In the genomic region with DNA sequence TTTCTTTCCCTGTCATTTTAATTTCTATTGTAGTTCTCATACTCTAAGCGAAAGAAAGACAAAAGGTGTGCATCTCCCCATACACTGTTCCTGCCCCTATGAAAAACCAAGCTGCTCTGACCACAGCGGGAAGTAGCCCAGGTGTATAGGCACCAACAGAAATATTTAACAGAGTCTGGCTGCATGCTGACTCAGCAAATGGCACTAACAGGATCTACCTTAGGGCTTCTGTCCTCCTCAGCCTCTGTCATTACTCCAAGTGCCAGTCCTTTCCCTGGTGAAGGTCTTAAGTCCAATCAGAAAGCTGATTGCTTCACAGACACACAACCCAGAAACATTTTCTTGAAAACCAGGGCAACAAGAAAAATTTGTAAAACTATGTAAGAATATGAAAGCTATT, we compare ENCODE assay signal across 29 mouse cellular contexts.
"Had no signal": no experiment of that assay in that cellular context is flagged by ENCODE, and none has a peak within 500 bp of the region (broad histone marks: within the 10 kb centered on the region; RNA-seq: fewer than 3 reads in every experiment).

No protein-coding gene starts in this region.

- H3K9ac ChIP-seq: limb, embryonic 12.5 days; limb, embryonic 13.5 days; limb, embryonic 15.5 days; liver, embryonic 12.5 days; liver, embryonic 13.5 days; liver, embryonic 14.5 days; liver, embryonic 15.5 days; liver, postnatal 0 days; lung, embryonic 14.5 days; lung, embryonic 15.5 days; midbrain, embryonic 12.5 days; midbrain, embryonic 13.5 days; midbrain, embryonic 15.5 days had no signal

- H3K4me2 ChIP-seq: limb, embryonic 12.5 days; limb, embryonic 13.5 days; limb, embryonic 15.5 days; liver, embryonic 11.5 days; liver, embryonic 12.5 days; liver, embryonic 13.5 days; liver, embryonic 15.5 days; lung, embryonic 14.5 days; lung, embryonic 15.5 days; midbrain, embryonic 11.5 days; midbrain, embryonic 12.5 days; midbrain, embryonic 13.5 days; midbrain, embryonic 15.5 days had no signal

- H3K9me3 ChIP-seq: limb, embryonic 10.5 days; limb, embryonic 12.5 days; limb, embryonic 13.5 days; limb, embryonic 15.5 days; liver, embryonic 12.5 days; liver, embryonic 13.5 days; liver, embryonic 15.5 days; lung, embryonic 15.5 days; megakaryocyte, embryonic 14.5 days; midbrain, embryonic 10.5 days; midbrain, embryonic 12.5 days; midbrain, embryonic 13.5 days; midbrain, embryonic 15.5 days had no signal

- DNase-seq: left cerebral cortex, postnatal 4 days; liver; liver, embryonic 13.5 days; liver, postnatal 0 days; lung, adult 18-20 months; lung, adult 2 months; lung, embryonic 14.5 days; lung, postnatal 10 days; lung, postnatal 14 days; lung, postnatal 36 days; lung, postnatal 4 days; midbrain, embryonic 14.5 days had no signal

- H3K4me3 ChIP-seq: limb, embryonic 10.5 days; limb, embryonic 12.5 days; limb, embryonic 13.5 days; limb, embryonic 15.5 days; liver, embryonic 12.5 days; liver, embryonic 13.5 days; liver, embryonic 15.5 days; lung, embryonic 15.5 days; megakaryocyte, embryonic 14.5 days; midbrain, embryonic 10.5 days; midbrain, embryonic 12.5 days; midbrain, embryonic 13.5 days; midbrain, embryonic 15.5 days; myocyte had no signal

- H3K27ac ChIP-seq: limb, embryonic 10.5 days; limb, embryonic 12.5 days; limb, embryonic 13.5 days; limb, embryonic 15.5 days; liver, embryonic 12.5 days; liver, embryonic 13.5 days; liver, embryonic 14.5 days; liver, embryonic 15.5 days; lung, embryonic 15.5 days; macrophage; midbrain, embryonic 10.5 days; midbrain, embryonic 12.5 days; midbrain, embryonic 13.5 days; midbrain, embryonic 15.5 days had no signal

- H3K4me1 ChIP-seq: limb, embryonic 10.5 days; limb, embryonic 12.5 days; limb, embryonic 13.5 days; limb, embryonic 15.5 days; liver, embryonic 12.5 days; liver, embryonic 13.5 days; liver, embryonic 15.5 days; lung, embryonic 15.5 days; megakaryocyte, embryonic 14.5 days; midbrain, embryonic 10.5 days; midbrain, embryonic 12.5 days; midbrain, embryonic 13.5 days; midbrain, embryonic 15.5 days had no signal

- H3K27me3 ChIP-seq: limb, embryonic 12.5 days; limb, embryonic 13.5 days; limb, embryonic 15.5 days; liver, embryonic 12.5 days; liver, embryonic 13.5 days; liver, embryonic 15.5 days; lung, embryonic 15.5 days; megakaryocyte, embryonic 14.5 days; midbrain, embryonic 12.5 days; midbrain, embryonic 13.5 days; midbrain, embryonic 15.5 days had no signal

- H3K36me3 ChIP-seq: limb, embryonic 10.5 days; limb, embryonic 12.5 days; limb, embryonic 13.5 days; limb, embryonic 15.5 days; liver, embryonic 12.5 days; liver, embryonic 13.5 days; liver, embryonic 15.5 days; lung, embryonic 15.5 days; midbrain, embryonic 10.5 days; midbrain, embryonic 12.5 days; midbrain, embryonic 13.5 days; midbrain, embryonic 15.5 days had no signal
